Mouse (Mus musculus) thymus, postnatal 14 days (tissue): Measurements from ENCODE around the gene Klhl33.
"Not testable (repeated sequence)": the region's sequence is repeated elsewhere in the genome, so short reads cannot be mapped to it uniquely, and the experiment has no call there.

Experiments used
- DNase-seq: peaks from one replicate; pipeline ENCODE4 v3.0.0; 2021

The Klhl33 gene

DNA sequence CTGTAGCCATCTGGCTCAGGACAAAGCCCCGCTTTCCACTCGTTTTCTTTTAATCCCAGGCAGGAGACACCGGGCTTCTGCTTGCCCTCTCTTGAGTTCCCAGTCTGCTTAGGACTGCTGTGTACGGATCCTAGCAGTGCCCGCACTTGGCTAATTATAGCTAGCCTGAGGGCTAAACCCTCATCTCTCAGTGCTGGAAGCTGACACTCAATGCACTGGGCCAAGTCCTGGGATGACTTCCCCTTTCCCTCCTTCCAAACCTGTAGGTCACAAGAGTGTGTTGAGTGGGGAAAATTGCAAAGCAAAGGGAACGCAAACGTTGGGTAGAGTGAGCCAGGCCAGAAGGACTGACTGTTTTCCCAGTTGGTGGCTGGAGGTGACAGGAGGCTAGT, at the start of gene Klhl33:
Gene Klhl33 (minus strand): TSS at position 134 of the 392 bp plus-strand sequence.
- DNase-seq = no peak

- DNase-seq = not testable (repeated sequence)
Measured at GRCm38 (mm10) chr14:50945526-50945925, 48.2 kb upstream of the Klhl33 start.

- not testable (repeated sequence) for DNase-seq
Measured at GRCm38 (mm10) chr14:50945081-50945480, 47.8 kb upstream of the Klhl33 start.

DNA sequence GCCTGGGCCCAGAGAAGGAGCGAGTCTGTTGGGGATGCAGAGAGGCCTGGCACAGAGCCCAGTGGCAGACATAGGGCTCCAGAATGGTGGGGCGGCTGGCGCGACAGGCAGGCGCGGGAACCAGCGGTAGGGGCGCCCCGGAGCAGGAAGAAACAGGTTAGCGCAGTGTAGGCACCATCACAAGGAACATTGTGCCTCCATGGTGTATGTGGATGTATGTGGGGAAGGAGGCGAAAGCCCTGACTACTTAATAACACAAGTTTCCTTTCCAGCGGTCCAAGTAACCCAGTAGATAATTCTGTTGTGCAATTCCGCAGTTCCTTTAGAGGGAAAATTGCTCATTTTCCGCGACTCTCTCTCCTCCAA, 47.3 kb upstream of the Klhl33 start:
- DNase-seq = peak; percentile 81

DNA sequence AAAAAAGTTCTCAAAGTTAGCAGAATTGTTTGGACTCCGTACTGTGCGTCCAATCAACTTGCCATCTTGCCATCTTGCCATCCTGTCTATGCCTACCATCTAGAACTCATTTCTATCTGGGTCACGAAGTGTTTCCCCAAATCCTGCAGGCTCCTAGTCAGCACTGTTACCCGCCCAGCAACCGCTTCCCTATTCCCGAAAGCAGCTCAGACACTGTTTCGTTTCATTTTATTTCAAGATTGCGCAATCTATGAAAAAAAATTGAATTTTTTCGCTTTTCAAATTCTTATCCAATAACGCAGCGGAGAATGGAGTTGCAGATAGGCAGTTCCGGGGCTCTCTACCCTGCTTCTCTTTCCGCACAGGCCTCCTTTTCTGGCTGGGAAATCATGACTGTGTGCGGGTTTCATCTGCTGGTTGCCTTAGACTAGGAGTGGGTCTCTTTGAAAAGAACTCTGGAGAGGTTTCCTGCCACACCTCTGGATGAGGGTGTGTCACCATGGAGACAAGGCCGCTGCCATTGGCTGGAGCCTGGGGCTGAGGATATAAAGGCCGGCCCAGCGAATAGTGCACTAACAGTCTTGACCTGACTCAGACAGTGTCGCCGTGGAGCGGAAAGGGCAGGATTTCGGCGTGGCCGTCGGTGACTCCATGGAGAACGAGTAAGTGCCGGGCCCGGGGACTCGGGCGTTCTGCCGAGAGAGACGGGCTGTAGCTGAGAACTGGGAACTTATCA, 46.8 kb upstream of the Klhl33 start, which contains the start of gene Gm49342:
Gene Gm49342 (plus strand): TSS at position 586 of the 736 bp plus-strand sequence.
- peak; percentile 81 for DNase-seq

DNA sequence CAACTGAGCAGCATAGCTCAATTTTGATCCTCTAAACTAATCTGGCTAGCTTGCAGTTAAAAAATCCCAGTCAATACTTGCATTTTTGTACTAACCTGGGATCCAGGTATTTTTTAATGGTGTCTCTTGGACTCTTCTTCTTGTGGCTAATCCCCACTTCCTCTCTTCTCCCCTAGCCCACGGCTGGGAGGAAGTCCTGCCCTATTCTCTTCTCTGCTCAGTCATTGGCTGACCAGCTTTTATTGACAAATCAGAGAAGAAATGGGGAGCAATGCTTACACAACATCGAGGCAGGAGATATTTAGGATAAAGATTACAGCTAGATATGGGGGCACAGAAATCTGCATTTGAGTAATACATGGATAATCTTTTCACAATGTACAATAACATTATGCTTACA, 41.6 kb upstream of the Klhl33 start:
- no peak for DNase-seq

DNA sequence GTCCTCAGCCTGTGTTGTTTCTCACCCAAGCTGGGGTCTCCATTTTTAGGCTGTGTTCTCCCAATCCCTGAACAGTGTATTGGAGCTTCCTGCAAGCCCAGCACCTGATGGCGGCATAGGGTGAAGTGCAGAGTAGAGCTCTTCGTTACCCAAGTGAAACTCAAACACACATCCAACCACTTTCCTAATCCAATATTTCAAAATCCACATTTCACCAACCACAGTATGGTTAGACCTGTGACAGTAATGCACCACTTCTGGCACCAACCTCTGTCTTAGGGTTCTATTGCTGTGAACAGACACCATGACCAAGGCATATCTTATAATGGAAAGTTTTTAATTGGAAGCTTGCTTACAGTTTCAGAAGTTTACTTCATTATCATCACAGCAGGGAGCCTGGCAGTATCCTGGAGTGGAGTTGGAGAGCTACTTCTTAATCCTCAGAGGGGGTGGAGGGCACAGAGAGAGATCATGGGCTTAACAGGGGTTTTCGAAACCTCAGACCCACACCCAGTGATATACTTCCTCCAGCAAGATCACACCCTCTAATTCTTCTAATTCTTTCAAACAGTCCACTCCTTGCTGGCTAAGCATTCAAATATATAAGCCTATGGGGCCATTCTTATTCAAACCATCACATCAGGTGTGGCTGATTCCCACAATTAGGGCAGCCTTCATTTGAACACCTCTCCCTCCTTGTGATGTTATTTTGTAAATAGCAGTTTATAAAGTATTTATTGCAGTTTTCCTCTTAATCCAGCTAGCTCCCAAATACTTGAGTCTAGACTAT, 41.0 kb upstream of the Klhl33 start:
- no peak for DNase-seq

- DNase-seq = no peak
Measured at GRCm38 (mm10) chr14:50936649-50937048, 39.3 kb upstream of the Klhl33 start.

- DNase-seq = no peak
Measured at GRCm38 (mm10) chr14:50931493-50932020, 34.2 kb upstream of the Klhl33 start.

GRCm38 (mm10) chr14:50930754-50931492, 33.6 kb upstream of the Klhl33 start, which contains the start of the genes Pip4p1 and Pnp:
Gene Pip4p1, minus strand, starts transcription at chr14:50930856.
Gene Pnp, plus strand, starts transcription at chr14:50931082.
- peak; percentile 99 for DNase-seq

DNA sequence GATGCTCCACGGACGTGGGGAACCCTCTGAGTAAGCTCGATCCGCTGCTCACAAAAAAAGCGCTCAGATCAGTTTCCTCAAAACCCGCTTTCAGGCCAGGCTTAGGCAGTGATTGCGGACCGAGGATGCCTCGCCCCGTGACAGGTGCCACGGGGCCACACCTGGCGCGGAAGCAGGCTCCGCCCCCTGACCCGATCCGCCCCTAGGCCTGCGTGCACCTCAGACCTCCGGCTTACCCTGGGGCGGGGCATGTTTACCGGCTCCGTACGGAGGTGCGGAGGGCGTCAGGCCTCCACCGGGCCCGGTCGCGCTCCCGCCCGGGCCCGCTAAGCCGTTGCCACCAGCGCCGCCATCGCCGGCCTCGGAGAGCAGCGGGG, 33.1 kb upstream of the Klhl33 start:
- DNase-seq = peak; percentile 84

GRCm38 (mm10) chr14:50929951-50930350, 32.6 kb upstream of the Klhl33 start:
- DNase-seq = no peak

- DNase-seq = no peak
Measured at GRCm38 (mm10) chr14:50927366-50927765, 30.1 kb upstream of the Klhl33 start.

DNA sequence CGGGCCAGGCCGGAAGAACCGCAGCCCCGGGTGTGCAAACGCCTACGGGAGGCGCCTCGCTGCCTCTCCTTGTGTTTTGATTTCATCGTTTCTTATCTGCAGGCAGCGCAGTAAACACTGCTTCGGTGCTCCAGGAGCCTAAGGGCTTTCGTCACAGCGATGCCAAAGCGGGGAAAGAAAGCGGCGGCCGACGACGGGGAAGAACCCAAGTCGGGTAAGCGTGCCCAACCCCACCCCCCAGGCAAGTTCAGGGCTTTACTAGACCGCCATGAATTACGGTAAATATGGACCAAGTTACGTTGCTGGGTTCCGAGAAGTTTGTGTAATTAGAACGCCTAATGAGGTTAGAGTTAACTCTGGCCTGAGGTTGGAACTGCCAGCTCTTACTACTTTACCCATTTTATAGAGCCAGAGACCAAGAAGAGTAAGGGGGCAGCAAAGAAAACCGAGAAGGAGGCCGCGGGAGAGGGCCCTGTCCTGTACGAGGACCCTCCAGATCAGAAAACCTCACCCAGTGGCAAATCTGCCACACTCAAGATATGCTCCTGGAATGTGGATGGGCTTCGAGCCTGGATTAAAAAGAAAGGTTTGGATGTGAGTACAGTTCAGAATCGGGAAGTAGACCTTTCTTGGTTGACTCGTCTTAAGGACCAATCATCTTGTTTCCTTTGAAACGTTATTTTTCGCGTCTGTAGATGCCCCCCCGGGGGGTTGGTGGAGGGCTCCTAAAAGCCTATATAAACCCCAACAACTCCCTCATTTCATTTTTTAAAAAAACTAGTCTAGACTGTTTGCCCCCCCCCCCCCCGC, 28.0 kb upstream of the Klhl33 start:
- no peak for DNase-seq

DNA sequence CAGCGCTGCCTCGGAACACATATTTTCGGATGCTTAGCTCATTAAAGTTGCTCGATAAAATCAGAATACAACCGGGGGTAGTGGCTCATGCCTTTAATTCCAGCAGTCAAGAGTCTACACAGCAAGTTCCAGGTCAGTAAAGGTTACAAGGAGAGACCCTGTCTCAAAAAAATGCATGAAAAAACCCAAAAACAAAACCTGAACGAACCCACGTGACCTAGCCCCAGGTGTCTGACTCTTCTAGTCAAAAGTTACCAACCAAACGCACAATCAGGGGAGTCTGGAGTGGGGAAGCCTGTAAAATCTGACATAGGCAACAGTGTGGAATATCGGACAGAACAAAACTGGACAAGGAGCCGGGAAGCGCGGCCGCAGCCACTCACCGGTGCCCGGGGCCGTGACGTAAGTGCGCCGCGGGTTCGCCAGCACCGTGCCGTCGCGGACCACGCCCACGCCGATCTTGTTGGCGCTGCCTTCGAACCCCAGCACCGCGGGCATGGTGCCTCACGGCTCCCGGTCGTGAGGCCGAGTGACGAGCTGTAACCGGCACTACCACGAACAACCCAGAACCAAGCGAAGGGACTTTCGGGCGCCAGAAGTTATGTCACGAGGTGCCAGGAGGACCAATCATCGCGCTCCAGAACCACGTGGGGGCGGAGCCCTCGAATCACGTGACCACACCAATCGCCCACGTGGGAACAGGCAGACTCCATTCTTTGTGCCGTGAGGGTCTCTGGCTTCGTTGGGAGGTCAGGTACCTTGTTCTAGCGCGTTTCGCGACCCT, 27.2 kb upstream of the Klhl33 start, which contains the start of the genes Osgep and Apex1:
Gene Osgep (minus strand): TSS at position 613 of the 784 bp plus-strand sequence.
Gene Apex1 (plus strand): TSS at position 688 of the 784 bp plus-strand sequence.
- peak; percentile 97 for DNase-seq

- not testable (repeated sequence) for DNase-seq
Measured at GRCm38 (mm10) chr14:50923437-50923836, 26.1 kb upstream of the Klhl33 start.

DNA sequence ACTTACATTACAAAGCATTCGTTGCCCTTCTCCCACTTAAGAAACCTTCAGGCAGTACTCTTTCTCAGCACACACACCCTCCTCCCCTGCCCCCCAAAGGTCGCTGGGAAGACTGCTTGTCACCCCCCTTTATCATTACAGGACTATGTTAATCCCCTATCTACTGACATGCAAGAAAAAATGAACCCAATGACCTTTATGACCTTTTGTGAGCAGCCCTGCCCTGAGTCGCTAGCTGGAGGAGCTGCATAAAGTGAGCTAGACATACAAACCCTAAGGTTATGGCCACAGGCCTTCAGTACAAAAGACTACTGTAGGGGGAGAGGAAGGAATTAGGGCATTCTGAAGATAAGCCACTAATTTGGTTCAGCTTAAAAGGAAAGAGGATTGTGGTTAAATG, 14.0 kb upstream of the Klhl33 start:
- DNase-seq = no peak

- DNase-seq = no peak
Measured at GRCm38 (mm10) chr14:50908126-50908525, 10.8 kb upstream of the Klhl33 start.

- DNase-seq = not testable (repeated sequence)
Measured at GRCm38 (mm10) chr14:50905327-50905726, 8.0 kb upstream of the Klhl33 start.

GRCm38 (mm10) chr14:50904828-50905129, 7.5 kb upstream of the Klhl33 start:
- DNase-seq = no peak
